8 mouse cellular contexts compared by ENCODE assay signal in genomic region chr8:124950069-124950456, GRCm38 (mm10). TPM values are rescaled to one million over a fixed set of nuclear protein-coding genes. Genes with fewer than 3 reads are reported as not detected.
DNase-seq lines count a peak whose midpoint lies in the region; ATAC-seq and TF ChIP-seq lines count a peak whose summit lies in the region.

No protein-coding gene starts in this region.

- WGBS in embryonic facial prominence, embryonic 10.5 days, result 49% methylated on average over 10 of the region's 10 CpGs
- WGBS in intestine, postnatal 0 days, result 7% methylated on average over 10 of the region's 10 CpGs
- WGBS in neural tube, embryonic 12.5 days, result 32% methylated on average over 10 of the region's 10 CpGs

- no peaks in the 10 kb centered on the region for H3K9me3 ChIP-seq in embryonic facial prominence, embryonic 10.5 days
- H3K9me3 ChIP-seq in intestine, postnatal 0 days (ENCODE audit: control insufficient read depth), result no peaks in the 10 kb centered on the region
- H3K9me3 ChIP-seq in neural tube, embryonic 12.5 days, result no peaks in the 10 kb centered on the region

- ATAC-seq in intestine, postnatal 0 days, result no peak
- no peak for ATAC-seq in neural tube, embryonic 12.5 days (ENCODE audit: low FRiP score, low read depth)

- DNase-seq in layer of hippocampus, adult 2 months (ENCODE audit: low spot score in 2 of 2), result no peak
- DNase-seq in layer of hippocampus, postnatal 36 days, result no peak
- peak; percentile 34 for DNase-seq in embryonic facial prominence, embryonic 10.5 days (ENCODE audit: low spot score)
- DNase-seq in gastrocnemius, adult 8-10 months (ENCODE audit: low spot score in 2 of 2), result no peak
- no peak for DNase-seq in left cerebral cortex, adult 8-10 months (ENCODE audit: low spot score in 2 of 2)
- no peak for DNase-seq in ovary, adult 18-20 months (ENCODE audit: low spot score)

- no peaks in the 10 kb centered on the region for H3K27me3 ChIP-seq in embryonic facial prominence, embryonic 10.5 days (replicated peaks; ENCODE audit: low read depth, poor library complexity, severe bottlenecking)
- H3K27me3 ChIP-seq in intestine, postnatal 0 days (replicated peaks; ENCODE audit: control insufficient read depth, insufficient read depth, low read length), result no peaks in the 10 kb centered on the region
- H3K27me3 ChIP-seq in neural tube, embryonic 12.5 days (replicated peaks), result no peaks in the 10 kb centered on the region

- TF ChIP-seq CTCF in layer of hippocampus, adult 2 months (conservative IDR thresholded peaks at IDR 0.05), result no peak
- no peak for TF ChIP-seq CTCF in intestine, postnatal 0 days (IDR thresholded peaks at IDR 0.05; ENCODE audit: low read depth)

- no peaks in the 10 kb centered on the region; the same call in 1 of the 2 replicates for H3K36me3 ChIP-seq in embryonic facial prominence, embryonic 10.5 days (replicated peaks)
- no peaks in the 10 kb centered on the region for H3K36me3 ChIP-seq in intestine, postnatal 0 days (ENCODE audit: control insufficient read depth, insufficient read depth)
- peaks cover 3% of the 10 kb centered on the region; the same call in 1 of the 2 replicates for H3K36me3 ChIP-seq in neural tube, embryonic 12.5 days

- H3K4me3 ChIP-seq in layer of hippocampus, adult 2 months, result peak overlapping the region; percentile 98
- peak overlapping the region; percentile 88 for H3K4me3 ChIP-seq in embryonic facial prominence, embryonic 10.5 days
- H3K4me3 ChIP-seq in intestine, postnatal 0 days (ENCODE audit: low read depth, low read length), result peak overlapping the region; percentile 78
- H3K4me3 ChIP-seq in neural tube, embryonic 12.5 days, result peak overlapping the region; percentile 91

- H3K4me1 ChIP-seq in embryonic facial prominence, embryonic 10.5 days, result peaks cover 40% of the 10 kb centered on the region
- H3K4me1 ChIP-seq in intestine, postnatal 0 days (replicated peaks; ENCODE audit: control insufficient read depth, insufficient read depth, low read length), result peaks cover 5% of the 10 kb centered on the region; the same call in 1 of the 2 replicates
- peaks cover 39% of the 10 kb centered on the region for H3K4me1 ChIP-seq in neural tube, embryonic 12.5 days

- peak overlapping the region; percentile 99 for H3K27ac ChIP-seq in layer of hippocampus, adult 2 months
- peak overlapping the region; percentile 97 for H3K27ac ChIP-seq in embryonic facial prominence, embryonic 10.5 days (replicated peaks)
- peak overlapping the region; percentile 90 for H3K27ac ChIP-seq in intestine, postnatal 0 days (ENCODE audit: low read depth, low read length)
- peak overlapping the region; percentile 97 for H3K27ac ChIP-seq in neural tube, embryonic 12.5 days

- peak overlapping the region; percentile 71 for H3K9ac ChIP-seq in intestine, postnatal 0 days (ENCODE audit: low read depth, low read length)
- peak overlapping the region; percentile 96 for H3K9ac ChIP-seq in neural tube, embryonic 12.5 days

- H3K4me2 ChIP-seq in intestine, postnatal 0 days (replicated peaks; ENCODE audit: low read depth), result peak overlapping the region; percentile 72
- H3K4me2 ChIP-seq in neural tube, embryonic 12.5 days (replicated peaks), result peak overlapping the region; percentile 55

RNA-seq across cellular contexts. Expression of gene Egln1, which starts 0.9 kb away (rescaled TPM):
- total RNA-seq in layer of hippocampus, adult 2 months (2021), result 10 to 100 TPM; 60.3 to 65.9 TPM
- 10 to 100 TPM; 62.5 to 63.4 TPM for total RNA-seq in layer of hippocampus, postnatal 36 days (2021)
- 10.2 and 10.9 TPM in 2 replicates for polyA plus RNA-seq in embryonic facial prominence, embryonic 10.5 days (2016; fragmentation: Nextera tagmentation; extraction: Ambion mirVana)
- 8.2 and 8.5 TPM in 2 replicates for polyA plus RNA-seq in intestine, postnatal 0 days (2015; fragmentation: Nextera tagmentation; extraction: Ambion mirVana)
- polyA plus RNA-seq in neural tube, embryonic 12.5 days (2016; fragmentation: Nextera tagmentation; extraction: Ambion mirVana), result 17.4 and 18.2 TPM in 2 replicates
- total RNA-seq in gastrocnemius, adult 8-10 months (2022), result 100 to 1,000 TPM; 170 to 209 (median 181) TPM
- total RNA-seq in left cerebral cortex, adult 8-10 months (2022), result 10 to 100 TPM; 58.3 to 63.5 (median 62.1) TPM

RNA-seq across cellular contexts. Expression of gene Sprtn, which starts 52.4 kb away (rescaled TPM):
- 10 to 100 TPM; 16.8 to 17.6 TPM for total RNA-seq in layer of hippocampus, adult 2 months (2021)
- 10 to 100 TPM; 14.4 to 16.1 TPM for total RNA-seq in layer of hippocampus, postnatal 36 days (2021)
- 9.5 and 10.3 TPM in 2 replicates for polyA plus RNA-seq in embryonic facial prominence, embryonic 10.5 days (2016; fragmentation: Nextera tagmentation; extraction: Ambion mirVana)
- polyA plus RNA-seq in intestine, postnatal 0 days (2015; fragmentation: Nextera tagmentation; extraction: Ambion mirVana), result 4.5 and 4.7 TPM in 2 replicates
- 12.6 and 15.1 TPM in 2 replicates for polyA plus RNA-seq in neural tube, embryonic 12.5 days (2016; fragmentation: Nextera tagmentation; extraction: Ambion mirVana)
- 1 to 10 TPM; 6.1 to 7.3 (median 6.5) TPM for total RNA-seq in gastrocnemius, adult 8-10 months (2022)
- total RNA-seq in left cerebral cortex, adult 8-10 months (2022), result 10 to 100 TPM; 13.9 to 15.9 (median 15.6) TPM

RNA-seq across cellular contexts. Expression of gene Exoc8, which starts 52.6 kb away (rescaled TPM):
- 10 to 100 TPM; 35.6 TPM for total RNA-seq in layer of hippocampus, adult 2 months (2021)
- total RNA-seq in layer of hippocampus, postnatal 36 days (2021), result 10 to 100 TPM; 36.6 to 36.8 TPM
- polyA plus RNA-seq in embryonic facial prominence, embryonic 10.5 days (2016; fragmentation: Nextera tagmentation; extraction: Ambion mirVana), result 8.5 and 8.7 TPM in 2 replicates
- 4.7 and 5.4 TPM in 2 replicates for polyA plus RNA-seq in intestine, postnatal 0 days (2015; fragmentation: Nextera tagmentation; extraction: Ambion mirVana)
- polyA plus RNA-seq in neural tube, embryonic 12.5 days (2016; fragmentation: Nextera tagmentation; extraction: Ambion mirVana), result 15.4 and 17.3 TPM in 2 replicates
- total RNA-seq in gastrocnemius, adult 8-10 months (2022), result 1 to 10 TPM; 7.8 to 8.1 (median 7.9) TPM
- 10 to 100 TPM; 33.0 to 33.4 (median 33.2) TPM for total RNA-seq in left cerebral cortex, adult 8-10 months (2022)
